Mouse (Mus musculus): ENCODE measurements at regions not wholly inside any gene's neighbourhood (a gene's known extent, or its start where the extent isn't known, plus 50 kb on each side); places are given as distances from the start of the nearest gene placed in this dataset.

GRCm38 (mm10) chrX:16421159-16421558, 101.5 kb upstream of the Cypt1 start:
- H3K4me3 ChIP-seq (ENCODE audit: control insufficient read depth, insufficient read depth, low read length) = no peak overlapping the region
- H3K36me3 ChIP-seq (ENCODE audit: control insufficient read depth, insufficient read depth, low read length) = no peaks in the 10 kb centered on the region
- no peak for DNase-seq
- TF ChIP-seq CTCF (IDR thresholded peaks at IDR 0.05; ENCODE audit: borderline replicate concordance, control insufficient read depth, extremely low read depth, insufficient read depth, low read length, poor library complexity) (no peak), POLR2A (IDR thresholded peaks at IDR 0.05; ENCODE audit: control insufficient read depth, extremely low read depth, insufficient read depth, low read length, poor library complexity) (no peak)
- H3K4me1 ChIP-seq (replicated peaks; ENCODE audit: control insufficient read depth, insufficient read depth, low read length) = no peaks in the 10 kb centered on the region
- H3K27me3 ChIP-seq (ENCODE audit: control insufficient read depth, insufficient read depth, low read length) = no peaks in the 10 kb centered on the region
- no peak overlapping the region for H3K27ac ChIP-seq (ENCODE audit: control insufficient read depth, insufficient read depth, low read length)

GRCm38 (mm10) chrX:16421663-16422062, 101.0 kb upstream of the Cypt1 start:
- DNase-seq = no peak
- no peaks in the 10 kb centered on the region for H3K4me1 ChIP-seq (replicated peaks; ENCODE audit: control insufficient read depth, insufficient read depth, low read length)

GRCm38 (mm10) chrX:16438088-16438487, 84.6 kb upstream of the Cypt1 start:
- Histone ChIP-seq H3K27ac (ENCODE audit: control insufficient read depth, insufficient read depth, low read length) (no peak overlapping the region), H3K4me3 (ENCODE audit: control insufficient read depth, insufficient read depth, low read length) (no peak overlapping the region), H3K36me3 (ENCODE audit: control insufficient read depth, insufficient read depth, low read length) (no peaks in the 10 kb centered on the region), H3K27me3 (ENCODE audit: control insufficient read depth, insufficient read depth, low read length) (no peaks in the 10 kb centered on the region), H3K4me1 (replicated peaks; ENCODE audit: control insufficient read depth, insufficient read depth, low read length) (no peaks in the 10 kb centered on the region)
- TF ChIP-seq POLR2A (IDR thresholded peaks at IDR 0.05; ENCODE audit: control insufficient read depth, extremely low read depth, insufficient read depth, low read length, poor library complexity) = no peak
- TF ChIP-seq CTCF (IDR thresholded peaks at IDR 0.05; ENCODE audit: borderline replicate concordance, control insufficient read depth, extremely low read depth, insufficient read depth, low read length, poor library complexity) = no peak
- no peak for DNase-seq
- WGBS = 87% methylated on average over 1 of the region's 1 CpGs

More at GRCm38 (mm10) chrX:16421663-16422062, 101.0 kb upstream of the Cypt1 start:
- H3K27me3 ChIP-seq (ENCODE audit: control insufficient read depth, insufficient read depth, low read length) = no peaks in the 10 kb centered on the region
- TF ChIP-seq CTCF (IDR thresholded peaks at IDR 0.05; ENCODE audit: borderline replicate concordance, control insufficient read depth, extremely low read depth, insufficient read depth, low read length, poor library complexity) (no peak), POLR2A (IDR thresholded peaks at IDR 0.05; ENCODE audit: control insufficient read depth, extremely low read depth, insufficient read depth, low read length, poor library complexity) (no peak)
- H3K4me3 ChIP-seq (ENCODE audit: control insufficient read depth, insufficient read depth, low read length) = no peak overlapping the region
- H3K36me3 ChIP-seq (ENCODE audit: control insufficient read depth, insufficient read depth, low read length) = no peaks in the 10 kb centered on the region
- H3K27ac ChIP-seq (ENCODE audit: control insufficient read depth, insufficient read depth, low read length) = no peak overlapping the region

- H3K4me1 ChIP-seq (replicated peaks; ENCODE audit: control insufficient read depth, insufficient read depth, low read length) = no peaks in the 10 kb centered on the region
- peak; percentile 1 for DNase-seq
- no peak overlapping the region for H3K27ac ChIP-seq (ENCODE audit: control insufficient read depth, insufficient read depth, low read length)
- TF ChIP-seq CTCF (IDR thresholded peaks at IDR 0.05; ENCODE audit: borderline replicate concordance, control insufficient read depth, extremely low read depth, insufficient read depth, low read length, poor library complexity) (no peak), POLR2A (IDR thresholded peaks at IDR 0.05; ENCODE audit: control insufficient read depth, extremely low read depth, insufficient read depth, low read length, poor library complexity) (no peak)
- H3K4me3 ChIP-seq (ENCODE audit: control insufficient read depth, insufficient read depth, low read length) = no peak overlapping the region
- H3K36me3 ChIP-seq (ENCODE audit: control insufficient read depth, insufficient read depth, low read length) = no peaks in the 10 kb centered on the region
- H3K27me3 ChIP-seq (ENCODE audit: control insufficient read depth, insufficient read depth, low read length) = no peaks in the 10 kb centered on the region
- WGBS = 0% methylated on average over 2 of the region's 2 CpGs
These were observed 72.1 kb upstream of the Cypt1 start for GRCm38 (mm10) chrX:16450496-16451078.
